Mouse (Mus musculus): ENCODE data around the gene Rfk. TPM values are rescaled to one million over a fixed set of nuclear protein-coding genes. Genes with fewer than 3 reads are reported as not detected.

Gene Rfk
- polyA plus RNA-seq, 1 experiment from 2014 or later, result 91.9 TPM

- H3K27me3 ChIP-seq, result no peaks in the 10 kb centered on the region
- in situ Hi-C loops (cut with MboI; ENCODE audit: low pct_unique_long_range_greater_than_20kb), result loop anchor here (25.0 kb wide), 1 partner anchor 596 kb away; the partner anchor contains the start of gene Vps13a
- no peak for DNase-seq (ENCODE audit: low read depth, low spot score)
- POLR2A ChIA-PET, result no interaction called here
- no peak for ATAC-seq
- CTCF ChIA-PET, result interaction anchor here (1.0 to 1.2 kb wide), 2 partner anchors 9 to 258 kb away, joined by 3 read pairs; no protein-coding TSS in a partner anchor
- TF ChIP-seq CTCF (IDR thresholded peaks at IDR 0.05), result no peak
These were observed 10.9 kb upstream of the Rfk start for GRCm38 (mm10) chr19:17382807-17383397.

- ChIA-PET CTCF (no interaction called here), POLR2A (no interaction called here)
- in situ Hi-C loops (cut with MboI; ENCODE audit: low pct_unique_long_range_greater_than_20kb), result loop anchor here (25.0 kb wide), 1 partner anchor 598 kb away; the partner anchor contains the start of gene Vps13a
- no peak for TF ChIP-seq CTCF (IDR thresholded peaks at IDR 0.05)
- H3K27me3 ChIP-seq, result no peaks in the 10 kb centered on the region
- DNase-seq (ENCODE audit: low read depth, low spot score), result no peak
- ATAC-seq, result peak; percentile 7
These were observed 8.8 kb upstream of the Rfk start for GRCm38 (mm10) chr19:17385022-17385421.

GRCm38 (mm10) chr19:17385426-17385825, 8.4 kb upstream of the Rfk start:
- peak; percentile 60 for DNase-seq (ENCODE audit: low read depth, low spot score)
- in situ Hi-C loops (cut with MboI; ENCODE audit: low pct_unique_long_range_greater_than_20kb), result loop anchor here (25.0 kb wide), 1 partner anchor 598 kb away; the partner anchor contains the start of gene Vps13a
- CTCF ChIA-PET, result interaction anchor here (0.6 to 1.8 kb wide), 2 partner anchors 130 to 261 kb away, joined by 3 to 6 read pairs; no protein-coding TSS in a partner anchor
- no peak for TF ChIP-seq CTCF (IDR thresholded peaks at IDR 0.05)
- peak; percentile 10 for ATAC-seq
- H3K27me3 ChIP-seq, result no peaks in the 10 kb centered on the region
- POLR2A ChIA-PET, result no interaction called here

- no peak for TF ChIP-seq CTCF (IDR thresholded peaks at IDR 0.05)
- ChIA-PET POLR2A (interaction anchor here (1.3 kb wide), 1 partner anchor 262 kb away, joined by 3 read pairs; no protein-coding TSS in a partner anchor), CTCF (interaction anchor here (1.1 to 5.0 kb wide), 3 partner anchors 21 to 262 kb away, joined by 4 to 41 read pairs (median 6); no protein-coding TSS in a partner anchor)
- peak; percentile 59 for DNase-seq (ENCODE audit: low read depth, low spot score)
- no peak for ATAC-seq
- in situ Hi-C loops (cut with MboI; ENCODE audit: low pct_unique_long_range_greater_than_20kb), result loop anchor here (25.0 kb wide), 1 partner anchor 599 kb away; the partner anchor contains the start of gene Vps13a
- H3K27me3 ChIP-seq, result no peaks in the 10 kb centered on the region
These were observed 7.4 kb upstream of the Rfk start for GRCm38 (mm10) chr19:17386424-17386823.

- ChIA-PET POLR2A (no interaction called here), CTCF (interaction anchor here (0.7 to 5.0 kb wide), 17 partner anchors 9 to 586 kb away, joined by 3 to 41 read pairs (median 5); partner anchors contain the start of gene Gcnt1)
- in situ Hi-C loops (cut with MboI; ENCODE audit: low pct_unique_long_range_greater_than_20kb), result loop anchor here (25.0 kb wide), 1 partner anchor 601 kb away; the partner anchor contains the start of gene Vps13a
- peak; percentile 74 for TF ChIP-seq CTCF (IDR thresholded peaks at IDR 0.05)
- H3K27me3 ChIP-seq, result no peaks in the 10 kb centered on the region
- DNase-seq (ENCODE audit: low read depth, low spot score) (no peak), ATAC-seq (peak; percentile 32)
These were observed 5.4 kb upstream of the Rfk start for GRCm38 (mm10) chr19:17388404-17388803.

- ATAC-seq (no peak), DNase-seq (ENCODE audit: low read depth, low spot score) (no peak)
- in situ Hi-C loops (cut with MboI; ENCODE audit: low pct_unique_long_range_greater_than_20kb), result loop anchor here (25.0 kb wide), 1 partner anchor 606 kb away; the partner anchor contains the start of gene Vps13a
- H3K27me3 ChIP-seq, result no peaks in the 10 kb centered on the region
- ChIA-PET POLR2A (no interaction called here), CTCF (interaction anchor here (1.1 kb wide), 1 partner anchor 39 kb away, joined by 3 read pairs; no protein-coding TSS in a partner anchor)
- no peak for TF ChIP-seq CTCF (IDR thresholded peaks at IDR 0.05)
These were observed 977 bp upstream of the Rfk start for GRCm38 (mm10) chr19:17392866-17393265.

- CTCF ChIA-PET, result interaction anchor here (0.8 to 2.0 kb wide), 2 partner anchors 8 to 10 kb away, joined by 3 to 7 read pairs; no protein-coding TSS in a partner anchor
- in situ Hi-C loops (cut with MboI; ENCODE audit: low pct_unique_long_range_greater_than_20kb), result loop anchor here (25.0 kb wide), 1 partner anchor 610 kb away; the partner anchor contains the start of gene Vps13a
- H3K27me3 ChIP-seq, result no peaks in the 10 kb centered on the region
- TF ChIP-seq CTCF (IDR thresholded peaks at IDR 0.05), result no peak
- DNase-seq (ENCODE audit: low read depth, low spot score) (no peak), ATAC-seq (no peak)
- POLR2A ChIA-PET, result no interaction called here
These were observed 3.0 kb downstream of the Rfk start for GRCm38 (mm10) chr19:17396802-17397201.

GRCm38 (mm10) chr19:17397922-17398321, 4.1 kb downstream of the Rfk start:
- DNase-seq (ENCODE audit: low read depth, low spot score) (no peak), ATAC-seq (no peak)
- ChIA-PET POLR2A (no interaction called here), CTCF (interaction anchor here (1.4 to 2.0 kb wide), 2 partner anchors 9 to 46 kb away, joined by 3 to 7 read pairs; no protein-coding TSS in a partner anchor)
- in situ Hi-C loops (cut with MboI; ENCODE audit: low pct_unique_long_range_greater_than_20kb), result loop anchor here (25.0 kb wide), 1 partner anchor 611 kb away; the partner anchor contains the start of gene Vps13a
- H3K27me3 ChIP-seq, result no peaks in the 10 kb centered on the region
- TF ChIP-seq CTCF (IDR thresholded peaks at IDR 0.05), result no peak

- no peak for ATAC-seq
- DNase-seq (ENCODE audit: low read depth, low spot score), result no peak
- ChIA-PET CTCF (no interaction called here), POLR2A (no interaction called here)
- TF ChIP-seq CTCF (IDR thresholded peaks at IDR 0.05), result no peak
- in situ Hi-C loops (cut with MboI; ENCODE audit: low pct_unique_long_range_greater_than_20kb), result loop anchor here (25.0 kb wide), 1 partner anchor 613 kb away; the partner anchor contains the start of gene Vps13a
- H3K27me3 ChIP-seq, result no peaks in the 10 kb centered on the region
These were observed 6.1 kb downstream of the Rfk start for GRCm38 (mm10) chr19:17399965-17400364.

- ChIA-PET POLR2A (no interaction called here), CTCF (interaction anchor here (0.7 kb wide), 1 partner anchor 237 kb away, joined by 3 read pairs; no protein-coding TSS in a partner anchor)
- in situ Hi-C loops (cut with MboI; ENCODE audit: low pct_unique_long_range_greater_than_20kb), result no loop called here
- DNase-seq (ENCODE audit: low read depth, low spot score), result no peak
- ATAC-seq, result peak; percentile 42
- no peaks in the 10 kb centered on the region for H3K27me3 ChIP-seq
- TF ChIP-seq CTCF (IDR thresholded peaks at IDR 0.05), result no peak
These were observed 6.7 kb downstream of the Rfk start for GRCm38 (mm10) chr19:17400571-17400970.

- no peak for TF ChIP-seq CTCF (IDR thresholded peaks at IDR 0.05)
- POLR2A ChIA-PET, result no interaction called here
- no peak for DNase-seq (ENCODE audit: low read depth, low spot score)
- in situ Hi-C loops (cut with MboI; ENCODE audit: low pct_unique_long_range_greater_than_20kb), result no loop called here
- CTCF ChIA-PET, result no interaction called here
- no peaks in the 10 kb centered on the region for H3K27me3 ChIP-seq
- no peak for ATAC-seq
These were observed 9.3 kb downstream of the Rfk start for GRCm38 (mm10) chr19:17403175-17403574.
